Mouse (Mus musculus) stomach, embryonic 14.5 days (tissue): ENCODE measurements around the gene Adgrg1. TPM values are rescaled to one million over a fixed set of nuclear protein-coding genes. Genes with fewer than 3 reads are reported as not detected.

Experiments
- ATAC-seq: fragments of 200-750 bp; cut with Nextera tagmentation; 2 replicates; pipeline ENCODE4 v1.8.0; 2017; ENCODE audit warnings: low read depth, moderate TSS enrichment; ENCODE audit not compliant: insufficient number of reproducible peaks, insufficient read depth, low FRiP score
- H3K27ac ChIP-seq: fragments of 300-500 bp; sonication (generic); 2 replicates; pipeline ENCODE4 v1.5.1; 2014; ENCODE audit warnings: mild to moderate bottlenecking, low read length, moderate library complexity, mixed read lengths
- H3K27me3 ChIP-seq: fragments of 300-500 bp; sonication (generic); 2 replicates; pipeline ENCODE4 v1.6.1; 2014; ENCODE audit warnings: low read length, control low read depth, mixed read lengths; ENCODE audit not compliant: control insufficient read depth, insufficient read depth
- H3K36me3 ChIP-seq: fragments of 300-500 bp; sonication (generic); 2 replicates; pipeline ENCODE4 v1.6.1; 2014; ENCODE audit warnings: mild to moderate bottlenecking, control low read depth, low read length, moderate library complexity, mixed read lengths; ENCODE audit not compliant: control insufficient read depth, insufficient read depth
- H3K4me1 ChIP-seq: fragments of 300-500 bp; sonication (generic); 2 replicates; pipeline ENCODE4 v1.6.1; 2014; ENCODE audit warnings: low read length, control low read depth, mixed read lengths; ENCODE audit not compliant: control insufficient read depth, insufficient read depth
- H3K4me2 ChIP-seq: fragments of 300-500 bp; sonication (generic); replicated peaks from 2 replicates; pipeline ENCODE4 v1.6.1; 2014; ENCODE audit warnings: low read depth, low read length, control low read depth
- H3K4me3 ChIP-seq: fragments of 300-500 bp; sonication (generic); 2 replicates; pipeline ENCODE4 v1.5.1; 2014; ENCODE audit warnings: low read depth, low read length, control low read depth
- H3K9ac ChIP-seq: fragments of 300-500 bp; sonication (generic); replicated peaks from 2 replicates; pipeline ENCODE4 v1.6.1; 2014; ENCODE audit warnings: low read depth, mild to moderate bottlenecking, control low read depth, low read length, moderate library complexity, mixed read lengths
- H3K9me3 ChIP-seq: fragments of 300-500 bp; sonication (generic); 2 replicates; pipeline ENCODE4 v1.6.1; 2016; ENCODE audit warnings: low read depth, low read length, control low read depth; ENCODE audit not compliant: control insufficient read depth
- whole genome bisulfite sequencing: fragments of 180-500 bp; shearing (Covaris S2); extraction: QIAGEN DNeasy Blood & Tissue Kit; methylation state at CpG from one replicate; pipeline ENCODE4 v1.1.7; 2014; 5-methylcytosine and 5-hydroxymethylcytosine counted together
- polyA plus RNA-seq: library from polyadenylated mRNA; unstranded; fragments of >200 nt; fragmentation: Nextera tagmentation; extraction: Ambion mirVana; gene quantifications from 2 replicates; pipeline ENCODE4 v1.2.1, GENCODE M21; 2014

Gene Adgrg1
- polyA plus RNA-seq, 1 experiment from 2014 or later, result 43.8 TPM

DNA sequence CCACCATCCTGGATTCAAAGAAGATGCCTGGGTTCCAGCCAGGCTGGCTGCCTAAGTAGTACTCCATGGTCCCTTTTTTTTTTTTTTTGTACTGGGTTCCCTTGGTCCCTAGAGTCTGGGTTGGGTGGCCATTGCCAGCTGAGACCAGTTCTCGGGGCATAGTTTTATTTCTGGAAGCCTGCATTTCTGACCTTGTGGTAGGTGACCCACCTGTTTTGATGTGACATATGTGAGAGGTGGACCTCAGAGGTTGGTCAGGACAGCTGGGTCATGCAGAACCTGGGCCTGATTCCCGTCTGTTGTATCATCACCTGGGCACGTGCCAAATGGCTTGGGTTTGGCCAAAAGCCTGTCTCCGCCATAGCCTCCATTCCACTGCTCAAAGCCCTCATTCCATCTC is 15.2 kb downstream of the Adgrg1 start:
- H3K27me3 ChIP-seq, result no peaks in the 10 kb centered on the region
- H3K4me1 ChIP-seq, result peaks cover 31% of the 10 kb centered on the region
- no peak overlapping the region for H3K27ac ChIP-seq
- no peak for ATAC-seq
- no peak overlapping the region for H3K4me3 ChIP-seq
- WGBS, result 87% methylated on average over 4 of the region's 4 CpGs
- no peak overlapping the region for H3K9ac ChIP-seq
- H3K36me3 ChIP-seq, result no peaks in the 10 kb centered on the region
- no peaks in the 10 kb centered on the region for H3K9me3 ChIP-seq
- no peak overlapping the region for H3K4me2 ChIP-seq

DNA sequence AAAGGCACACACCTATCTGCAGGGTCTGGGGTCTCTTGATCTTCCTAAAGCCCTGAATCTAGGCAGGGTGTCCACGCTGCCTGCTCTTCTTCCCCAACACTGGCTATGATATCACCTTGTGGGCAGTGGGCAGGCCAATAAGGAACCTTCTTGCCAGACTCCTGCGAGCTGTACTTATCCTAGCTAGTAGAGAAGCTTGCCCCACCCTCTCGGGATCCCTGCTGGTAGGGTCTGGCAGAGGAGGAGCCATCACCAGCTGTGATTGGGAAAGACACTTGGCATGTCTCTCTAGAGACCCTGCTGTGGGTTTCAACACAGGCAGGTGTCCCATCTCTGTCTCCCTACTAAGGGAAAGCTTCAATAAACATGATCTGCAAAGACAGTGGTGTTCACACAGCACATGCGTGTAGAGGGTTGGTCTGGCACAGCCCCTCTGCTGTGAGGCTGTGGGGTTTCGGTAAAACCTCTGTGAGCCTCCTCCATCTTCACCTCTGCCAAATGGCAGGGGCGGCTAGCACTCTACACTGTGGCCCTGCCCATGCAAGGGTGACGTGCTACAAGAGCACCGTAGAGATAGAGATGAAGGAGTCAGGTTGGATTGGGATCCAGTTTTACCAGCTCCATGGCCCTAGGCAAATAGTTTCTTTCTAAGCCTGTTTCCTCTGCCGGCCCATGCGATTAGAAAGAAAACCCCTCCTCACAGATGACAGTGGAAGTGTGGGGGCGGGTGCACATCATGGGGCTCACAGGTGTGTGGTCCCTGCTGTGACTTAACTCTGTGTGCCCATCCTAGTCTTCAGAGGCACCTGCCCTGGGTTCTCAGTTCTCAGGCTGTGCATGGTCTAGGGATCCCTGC is 16.3 kb downstream of the Adgrg1 start:
- H3K27me3 ChIP-seq, result no peaks in the 10 kb centered on the region
- H3K27ac ChIP-seq, result no peak overlapping the region
- ATAC-seq, result no peak
- no peak overlapping the region for H3K4me3 ChIP-seq
- peaks cover 31% of the 10 kb centered on the region for H3K4me1 ChIP-seq
- H3K9ac ChIP-seq, result no peak overlapping the region
- no peaks in the 10 kb centered on the region for H3K36me3 ChIP-seq
- no peak overlapping the region for H3K4me2 ChIP-seq
- WGBS, result 45% methylated on average over 11 of the region's 11 CpGs
- H3K9me3 ChIP-seq, result no peaks in the 10 kb centered on the region

DNA sequence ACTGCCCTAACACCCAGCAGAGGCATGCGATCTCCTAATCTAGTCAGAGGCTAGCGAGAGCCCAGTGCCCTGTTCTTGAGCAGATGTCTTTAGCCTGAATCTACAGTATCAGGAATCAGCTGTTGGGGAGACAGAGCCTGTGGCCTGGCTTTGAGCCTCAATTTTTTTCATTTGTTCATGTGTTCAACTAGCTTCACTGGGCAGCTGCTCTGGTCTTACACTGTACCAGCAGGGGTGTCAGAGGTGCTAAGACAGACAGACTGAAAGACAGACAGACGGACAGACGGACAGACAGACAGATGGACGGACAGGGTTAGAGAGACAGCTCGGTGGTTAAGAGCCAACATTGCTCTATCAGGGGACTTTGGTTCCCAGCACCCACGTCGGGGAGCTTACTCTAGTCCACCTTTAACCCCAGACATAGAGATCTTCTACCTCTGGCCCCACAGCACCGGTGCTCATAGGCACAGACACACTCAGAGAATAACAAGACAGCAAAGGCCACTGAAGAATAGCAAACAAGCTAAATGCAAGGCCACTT is 17.0 kb downstream of the Adgrg1 start:
- 78% methylated on average over 9 of the region's 9 CpGs for WGBS
- H3K27me3 ChIP-seq, result no peaks in the 10 kb centered on the region
- no peak overlapping the region for H3K4me2 ChIP-seq
- H3K27ac ChIP-seq, result no peak overlapping the region
- no peak overlapping the region for H3K4me3 ChIP-seq
- H3K4me1 ChIP-seq, result peaks cover 31% of the 10 kb centered on the region
- no peak overlapping the region for H3K9ac ChIP-seq
- H3K36me3 ChIP-seq, result no peaks in the 10 kb centered on the region
- no peaks in the 10 kb centered on the region for H3K9me3 ChIP-seq
- ATAC-seq, result no peak

DNA sequence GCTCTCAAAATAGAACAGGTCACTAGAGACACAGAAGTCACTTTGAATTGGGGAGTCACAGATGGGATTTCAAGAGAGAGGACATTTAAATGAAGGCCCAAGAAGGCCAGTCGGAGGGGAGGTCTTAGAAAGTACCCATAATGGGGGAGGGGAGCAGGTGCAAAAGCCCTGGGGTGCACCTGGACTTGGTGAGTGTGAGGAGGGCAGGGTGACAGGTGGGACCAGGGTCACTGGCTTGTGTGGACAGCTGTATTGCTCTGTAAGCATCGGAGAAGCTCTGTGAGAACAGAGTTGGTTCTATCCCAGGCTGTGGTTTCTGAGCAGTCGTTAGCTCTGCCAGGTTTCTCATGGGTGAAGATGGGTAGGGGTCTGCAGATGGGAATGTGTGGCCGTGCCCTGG is 17.5 kb downstream of the Adgrg1 start:
- H3K9me3 ChIP-seq, result no peaks in the 10 kb centered on the region
- H3K4me2 ChIP-seq, result no peak overlapping the region
- H3K27me3 ChIP-seq, result no peaks in the 10 kb centered on the region
- H3K27ac ChIP-seq, result peak overlapping the region; percentile 44; the same call in 1 of the 2 replicates
- H3K36me3 ChIP-seq, result no peaks in the 10 kb centered on the region
- ATAC-seq, result no peak
- peaks cover 31% of the 10 kb centered on the region for H3K4me1 ChIP-seq
- 79% methylated on average over 4 of the region's 4 CpGs for WGBS
- no peak overlapping the region for H3K4me3 ChIP-seq
- H3K9ac ChIP-seq, result no peak overlapping the region

DNA sequence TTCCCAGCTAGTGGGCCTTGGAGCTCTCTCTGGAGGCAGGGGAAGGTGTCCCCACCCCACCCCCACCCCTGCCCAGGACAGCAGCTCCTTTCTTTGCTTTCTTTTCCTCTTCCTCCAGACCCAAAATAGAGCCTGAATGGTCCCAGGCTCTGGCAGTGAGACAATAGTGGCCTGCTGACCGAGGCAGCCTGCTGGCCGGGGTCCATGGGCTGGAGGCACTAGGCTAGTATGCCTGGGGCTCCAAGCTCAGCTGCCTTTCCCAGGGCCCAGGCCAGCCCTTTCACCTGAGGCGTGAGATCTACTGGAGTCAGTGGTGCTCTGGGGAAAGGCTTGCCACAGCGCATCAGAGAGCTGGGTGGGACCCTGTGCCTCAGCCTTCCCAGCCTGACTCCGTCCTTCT is 18.0 kb downstream of the Adgrg1 start:
- no peak overlapping the region for H3K4me3 ChIP-seq
- no peak overlapping the region for H3K4me2 ChIP-seq
- H3K27me3 ChIP-seq, result no peaks in the 10 kb centered on the region
- H3K36me3 ChIP-seq, result no peaks in the 10 kb centered on the region
- peak overlapping the region; percentile 44; the same call in 1 of the 2 replicates for H3K27ac ChIP-seq
- H3K9me3 ChIP-seq, result no peaks in the 10 kb centered on the region
- no peak for ATAC-seq
- no peak overlapping the region for H3K9ac ChIP-seq
- WGBS, result 58% methylated on average over 5 of the region's 5 CpGs
- H3K4me1 ChIP-seq, result peaks cover 32% of the 10 kb centered on the region

DNA sequence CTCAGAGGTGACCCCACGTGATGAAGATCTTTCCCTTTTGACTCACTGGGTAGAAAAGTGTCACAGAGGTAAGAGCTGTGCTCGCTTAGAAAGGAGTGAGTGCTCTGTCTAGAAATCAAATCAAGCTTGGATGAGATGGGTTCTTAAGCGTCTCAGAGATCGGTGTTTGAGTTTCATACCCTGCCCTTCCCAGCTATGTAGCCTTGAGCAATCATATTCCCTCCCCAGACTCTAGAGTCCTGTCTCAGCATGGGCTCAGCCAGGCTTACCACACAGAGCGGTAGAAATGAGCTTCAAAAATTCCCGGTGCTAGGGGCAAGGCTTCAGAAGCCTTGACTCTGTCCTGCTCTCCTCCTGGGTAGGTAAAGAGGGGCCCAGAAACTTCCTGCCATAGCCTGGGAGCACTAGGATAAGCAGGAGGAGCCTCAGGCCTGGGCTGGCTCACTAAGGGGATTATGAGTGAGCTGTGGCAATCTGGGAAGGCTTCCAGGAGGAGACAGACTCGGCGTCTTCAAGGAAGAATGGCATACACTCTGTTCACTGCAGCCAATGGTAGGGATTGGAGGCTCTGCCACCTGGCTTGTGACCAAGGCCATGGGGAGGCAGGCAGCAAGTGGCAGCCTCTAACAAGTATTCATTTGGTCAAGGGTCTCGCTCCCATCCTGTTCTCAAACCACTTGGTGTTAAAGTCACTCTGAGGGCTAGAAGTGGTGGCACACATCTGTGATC is 18.6 kb downstream of the Adgrg1 start:
- Histone ChIP-seq H3K4me2 (no peak overlapping the region), H3K4me1 (peaks cover 36% of the 10 kb centered on the region), H3K4me3 (no peak overlapping the region), H3K27ac (peak overlapping the region; percentile 24; the same call in 1 of the 2 replicates), H3K36me3 (no peaks in the 10 kb centered on the region), H3K9me3 (no peaks in the 10 kb centered on the region), H3K27me3 (no peaks in the 10 kb centered on the region), H3K9ac (no peak overlapping the region)
- WGBS, result 72% methylated on average over 9 of the region's 9 CpGs
- no peak for ATAC-seq

DNA sequence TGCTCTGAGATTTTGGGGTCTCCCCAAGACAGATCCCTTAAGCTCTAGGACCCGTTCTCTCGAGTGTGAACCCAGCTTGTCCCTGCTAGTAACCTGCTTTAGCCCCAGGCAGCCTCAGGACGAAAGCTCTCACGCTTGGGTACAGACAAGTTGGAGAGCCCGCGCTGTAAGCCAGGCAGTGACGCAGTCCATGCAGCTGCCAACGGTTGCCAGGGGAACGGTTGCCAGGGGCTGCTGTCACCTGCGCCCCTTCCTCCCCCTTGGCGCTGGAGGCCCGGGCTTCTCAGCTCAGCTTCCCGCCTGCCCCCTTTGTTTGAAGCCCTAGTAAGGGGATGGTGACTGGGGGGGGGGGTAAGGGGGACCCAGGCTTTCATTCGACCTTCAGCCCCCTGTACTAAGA is 19.5 kb downstream of the Adgrg1 start:
- Histone ChIP-seq H3K27me3 (no peaks in the 10 kb centered on the region), H3K4me3 (no peak overlapping the region), H3K4me2 (no peak overlapping the region), H3K36me3 (no peaks in the 10 kb centered on the region), H3K9me3 (no peaks in the 10 kb centered on the region), H3K27ac (no peak overlapping the region), H3K9ac (no peak overlapping the region), H3K4me1 (peaks cover 39% of the 10 kb centered on the region)
- peak; percentile 50; the same call in 1 of the 2 replicates for ATAC-seq
- WGBS, result 4% methylated on average over 14 of the region's 14 CpGs

DNA sequence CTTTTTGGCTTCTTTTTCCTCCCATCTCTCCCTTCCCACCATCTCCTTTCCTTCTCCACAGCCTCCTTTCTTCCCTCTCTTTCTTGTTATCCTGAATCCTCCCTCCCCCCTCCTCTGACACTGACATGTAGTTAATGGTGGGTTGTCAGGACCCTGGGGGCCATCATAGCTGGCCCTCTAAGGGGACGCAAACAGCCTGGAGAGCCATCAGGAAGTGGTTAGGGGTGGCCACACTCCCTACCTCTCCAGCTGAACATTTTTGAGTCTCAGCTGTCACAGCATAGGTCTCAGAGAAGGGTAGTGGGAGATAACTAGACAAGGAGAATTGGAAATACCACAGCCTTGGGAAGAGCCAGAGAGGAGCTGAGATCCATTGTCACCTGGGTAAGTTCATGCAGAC is 20.0 kb downstream of the Adgrg1 start:
- WGBS, result 22% methylated on average over 1 of the region's 1 CpGs
- Histone ChIP-seq H3K27me3 (no peaks in the 10 kb centered on the region), H3K4me1 (peaks cover 42% of the 10 kb centered on the region), H3K36me3 (no peaks in the 10 kb centered on the region), H3K4me3 (no peak overlapping the region), H3K9me3 (no peaks in the 10 kb centered on the region), H3K4me2 (no peak overlapping the region), H3K9ac (no peak overlapping the region), H3K27ac (no peak overlapping the region)
- no peak for ATAC-seq
